Mouse (Mus musculus) cerebellum, adult 11 months (tissue): ENCODE results near the gene Hfe2.
A peak's percentile ranks its signal among the peaks of the same experiment; 100 is the strongest.
"Not testable (repeated sequence)": the region's sequence is repeated elsewhere in the genome, so short reads cannot be mapped to it uniquely, and the experiment has no call there.

ENCODE experiments used
- DNase-seq: peaks from one replicate; pipeline ENCODE4 v3.0.0; 2022

The Hfe2 gene

GRCm38 (mm10) chr3:96496620-96497275, 28.2 kb upstream of the Hfe2 start:
- DNase-seq = not testable (repeated sequence)

GRCm38 (mm10) chr3:96497451-96498028, 27.4 kb upstream of the Hfe2 start:
- peak; percentile 80 for DNase-seq

- DNase-seq = no peak
These were observed 26.3 kb upstream of the Hfe2 start for GRCm38 (mm10) chr3:96498476-96499245.

GRCm38 (mm10) chr3:96499481-96500288, 25.3 kb upstream of the Hfe2 start:
- DNase-seq = peak; percentile 78

GRCm38 (mm10) chr3:96500289-96500621, 24.7 kb upstream of the Hfe2 start:
- peak; percentile 92 for DNase-seq

GRCm38 (mm10) chr3:96500691-96501265, 24.2 kb upstream of the Hfe2 start:
- DNase-seq = peak; percentile 83

GRCm38 (mm10) chr3:96501391-96502115, 23.4 kb upstream of the Hfe2 start:
- peak; percentile 81 for DNase-seq

GRCm38 (mm10) chr3:96502181-96503082, 22.5 kb upstream of the Hfe2 start:
- no peak for DNase-seq

GRCm38 (mm10) chr3:96503083-96503450, 21.9 kb upstream of the Hfe2 start:
- peak; percentile 56 for DNase-seq

- no peak for DNase-seq
These were observed 21.0 kb upstream of the Hfe2 start for GRCm38 (mm10) chr3:96503946-96504345.

GRCm38 (mm10) chr3:96504931-96505330, 20.0 kb upstream of the Hfe2 start:
- no peak for DNase-seq

GRCm38 (mm10) chr3:96506396-96507047, 18.4 kb upstream of the Hfe2 start:
- no peak for DNase-seq

- DNase-seq = not testable (repeated sequence)
These were observed 17.0 kb upstream of the Hfe2 start for GRCm38 (mm10) chr3:96507966-96508365.

- no peak for DNase-seq
These were observed 4.8 kb upstream of the Hfe2 start for GRCm38 (mm10) chr3:96520171-96520570.

- DNase-seq = no peak
These were observed 2.8 kb upstream of the Hfe2 start for GRCm38 (mm10) chr3:96522149-96522548.

GRCm38 (mm10) chr3:96524028-96524810, 753 bp upstream of the Hfe2 start:
- DNase-seq = no peak

GRCm38 (mm10) chr3:96526013-96526762, 1.2 kb downstream of the Hfe2 start:
- DNase-seq = no peak

- no peak for DNase-seq
These were observed 2.0 kb downstream of the Hfe2 start for GRCm38 (mm10) chr3:96526864-96527542.
